Mouse (Mus musculus) megakaryocyte, embryonic 14.5 days (primary cell): ENCODE measurements around the gene Krt24.

Experiments used
- FLI1 ChIP-seq: IDR thresholded peaks from 2 replicates; pipeline ENCODE4 v1.6.1; 2012; ENCODE audit warnings: low read length, inconsistent platforms, mixed read lengths
- GATA1 ChIP-seq: IDR thresholded peaks from 3 replicates; pipeline ENCODE4 v1.6.1; 2012; ENCODE audit warnings: mixed read lengths, low read length, inconsistent platforms, borderline replicate concordance

DNA sequence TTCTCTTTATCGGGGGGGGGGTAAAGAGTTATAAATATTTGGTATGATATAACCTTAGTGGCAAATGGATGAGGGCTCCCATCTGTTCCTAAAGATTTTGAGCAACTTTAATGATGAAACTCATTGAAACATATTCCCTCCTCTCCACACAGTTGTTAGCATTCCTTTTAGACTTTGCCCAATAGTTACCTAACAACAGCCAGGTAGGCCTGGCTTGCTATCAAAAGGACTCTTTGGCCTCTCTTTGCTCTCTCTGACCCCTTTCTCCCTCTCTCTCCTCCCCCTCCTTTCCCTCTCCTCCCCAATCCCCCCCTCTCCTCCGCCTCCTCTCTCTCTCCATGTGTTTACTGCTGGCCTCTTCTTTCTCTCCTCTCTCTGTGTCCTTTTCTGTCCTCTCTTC, 29.5 kb upstream of the Krt24 start:
- TF ChIP-seq GATA1 = no peak
- no peak for TF ChIP-seq FLI1
